Mouse (Mus musculus) liver, adult 2 months (tissue): ENCODE results near the gene Naalad2.

Source experiments
- CTCF ChIP-seq: fragments of 200-500 bp; IDR thresholded peaks from 2 replicates; pipeline ENCODE4 v1.5.1; 2011; ENCODE audit warnings: low read depth, low read length, control low read depth
- POLR2A ChIP-seq: fragments of 200-500 bp; IDR thresholded peaks from 2 replicates; pipeline ENCODE4 v1.6.1; 2011; ENCODE audit warnings: low read length, control low read depth; ENCODE audit not compliant: insufficient read depth; ENCODE audit errors: extremely low read depth

DNA sequence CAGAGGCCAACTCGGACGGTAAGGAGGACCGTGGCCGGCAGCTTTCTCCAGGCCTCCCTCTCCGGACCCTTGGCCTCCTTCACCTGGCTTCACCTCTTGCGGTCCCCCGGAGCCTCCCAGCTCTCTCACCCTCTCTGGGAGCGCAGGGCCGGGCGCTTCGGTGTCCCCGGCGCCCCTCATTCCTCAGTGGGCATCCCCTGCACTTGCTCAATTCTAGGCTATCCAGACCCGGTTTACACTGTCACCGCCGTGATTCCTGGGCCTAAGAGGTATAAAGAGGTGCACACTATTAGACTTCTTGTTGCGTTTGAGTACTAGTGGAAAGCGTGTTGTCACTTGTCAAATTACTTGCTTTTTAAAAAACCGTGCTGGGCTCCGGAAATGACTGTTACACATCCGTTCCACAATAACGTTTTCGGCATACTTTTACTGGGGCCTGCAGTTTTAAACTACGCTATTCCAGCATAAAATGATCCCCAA lies 110.3 kb downstream of the Naalad2 start:
- TF ChIP-seq CTCF, result no peak
- TF ChIP-seq POLR2A, result no peak
